In the genomic region with DNA sequence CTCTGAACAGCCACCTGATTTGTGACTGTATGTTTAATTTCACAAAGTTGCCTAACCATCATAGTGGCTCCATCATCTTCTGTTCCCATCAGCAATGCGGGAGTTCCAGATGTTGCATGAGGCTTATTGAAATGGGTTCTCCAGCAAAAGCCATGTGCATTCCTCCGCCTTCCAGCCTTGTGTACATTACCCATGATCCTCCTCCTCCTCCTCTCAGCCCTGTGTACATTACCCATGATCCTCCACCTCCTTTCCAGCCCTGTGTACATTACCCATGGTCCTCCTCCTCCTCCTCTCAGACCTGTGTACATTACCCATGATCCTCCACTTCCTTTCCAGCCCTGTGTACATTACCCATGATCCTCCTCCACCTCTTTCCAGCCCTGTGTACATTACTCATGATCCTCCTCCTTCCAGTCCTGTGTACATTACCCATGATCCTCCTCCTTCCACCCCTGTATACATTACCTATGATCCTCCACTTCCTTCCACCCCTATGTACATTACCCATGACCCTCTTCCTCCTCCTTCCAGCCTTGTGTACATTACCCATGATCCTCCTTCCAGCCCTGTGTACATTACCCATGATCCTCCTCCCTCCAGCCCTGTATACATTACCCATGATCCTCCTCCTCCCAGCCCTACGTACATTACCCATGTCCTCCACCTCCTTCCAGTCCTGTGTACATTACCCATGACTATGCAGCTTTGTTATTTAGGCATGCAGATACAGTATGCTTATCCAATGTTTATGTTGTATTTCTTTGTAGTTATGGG, we compare ENCODE assay signal across 30 mouse cellular contexts.
DNase-seq lines count a peak whose midpoint lies in the region; ATAC-seq lines count a peak whose summit lies in the region.
"Had no signal": no experiment of that assay in that cellular context is flagged by ENCODE, and none has a peak within 500 bp of the region (broad histone marks: within the 10 kb centered on the region; RNA-seq: fewer than 3 reads in every experiment).

No protein-coding gene starts in this region.

- peak; percentile 41; the same call in 1 of the 2 replicates for ATAC-seq in lung, embryonic 16.5 days (ENCODE audit: low read depth)
- ATAC-seq in megakaryocyte-erythroid progenitor cell, adult 5-6 weeks (replicated peaks; ENCODE audit: low FRiP score, low TSS enrichment, poor library complexity, severe bottlenecking) = no peak
- ATAC-seq: forebrain, embryonic 16.5 days; hindbrain, postnatal 0 days; intestine, embryonic 16.5 days had no signal

- H3K4me3 ChIP-seq in lung, embryonic 16.5 days (ENCODE audit: low read length) = no peak overlapping the region
- H3K4me3 ChIP-seq: embryonic facial prominence, embryonic 13.5 days; erythroblast, embryonic 14.5 days; hindbrain, embryonic 12.5 days; limb, embryonic 10.5 days; limb, embryonic 15.5 days; liver, embryonic 15.5 days; midbrain, embryonic 12.5 days; neural tube, embryonic 15.5 days had no signal

- no peak overlapping the region for H3K9ac ChIP-seq in lung, embryonic 16.5 days (ENCODE audit: low read length)
- H3K9ac ChIP-seq: embryonic facial prominence, embryonic 13.5 days; hindbrain, embryonic 12.5 days; limb, embryonic 15.5 days; liver, embryonic 15.5 days; lung, embryonic 14.5 days; midbrain, embryonic 12.5 days; neural tube, embryonic 15.5 days had no signal

- no peaks in the 10 kb centered on the region for H3K36me3 ChIP-seq in lung, embryonic 16.5 days (ENCODE audit: control insufficient read depth, insufficient read depth, low read length)
- H3K36me3 ChIP-seq: embryonic facial prominence, embryonic 13.5 days; hindbrain, embryonic 12.5 days; limb, embryonic 10.5 days; limb, embryonic 15.5 days; liver, embryonic 15.5 days; midbrain, embryonic 12.5 days; neural tube, embryonic 15.5 days had no signal

- H3K27ac ChIP-seq in lung, embryonic 16.5 days (ENCODE audit: low read length) = no peak overlapping the region
- H3K27ac ChIP-seq: embryonic facial prominence, embryonic 13.5 days; hindbrain, embryonic 12.5 days; hindbrain, postnatal 0 days; limb, embryonic 10.5 days; limb, embryonic 15.5 days; liver, embryonic 15.5 days; macrophage; midbrain, embryonic 12.5 days; neural tube, embryonic 15.5 days had no signal

- no peaks in the 10 kb centered on the region for H3K27me3 ChIP-seq in lung, embryonic 16.5 days (ENCODE audit: control insufficient read depth, insufficient read depth, low read depth, low read length)
- H3K27me3 ChIP-seq: embryonic facial prominence, embryonic 13.5 days; hindbrain, embryonic 12.5 days; limb, embryonic 15.5 days; liver, embryonic 15.5 days; midbrain, embryonic 12.5 days; neural tube, embryonic 15.5 days had no signal

- WGBS in lung, embryonic 16.5 days = 84% methylated on average over 3 of the region's 3 CpGs

- DNase-seq in heart, adult 11 months = peak; percentile 28
- no peak for DNase-seq in heart, adult 9 months (ENCODE audit: low spot score in 2 of 2)
- no peak for DNase-seq in lung, postnatal 36 days
- DNase-seq in naive thymus-derived CD4-positive, alpha-beta T cell, adult 2 months (ENCODE audit: low read depth) = peak; percentile 3
- DNase-seq in right cerebral cortex, postnatal 4 days = no peak
- DNase-seq: adrenal gland, postnatal 14 days; cerebellum, adult 11 months; cerebellum, adult 9-10 months; cerebellum, postnatal 36 days; heart, postnatal 36 days; kidney, postnatal 14 days; layer of hippocampus, adult 9-11 months; lung, embryonic 14.5 days; right cerebral cortex, postnatal 25 days; spleen, adult 18-20 months; thymus, postnatal 14 days had no signal

- H3K9me3 ChIP-seq in lung, embryonic 16.5 days (ENCODE audit: control insufficient read depth, low read length) = no peaks in the 10 kb centered on the region
- H3K9me3 ChIP-seq: embryonic facial prominence, embryonic 13.5 days; hindbrain, embryonic 12.5 days; limb, embryonic 10.5 days; limb, embryonic 15.5 days; liver, embryonic 15.5 days; midbrain, embryonic 12.5 days; neural tube, embryonic 15.5 days had no signal

- H3K4me1 ChIP-seq in lung, embryonic 16.5 days (replicated peaks; ENCODE audit: control insufficient read depth, insufficient read depth, low read length) = no peaks in the 10 kb centered on the region
- H3K4me1 ChIP-seq: embryonic facial prominence, embryonic 13.5 days; hindbrain, embryonic 12.5 days; limb, embryonic 10.5 days; limb, embryonic 15.5 days; liver, embryonic 15.5 days; midbrain, embryonic 12.5 days; neural tube, embryonic 15.5 days had no signal

- no peak overlapping the region for H3K4me2 ChIP-seq in lung, embryonic 16.5 days (ENCODE audit: low read depth, low read length)
- H3K4me2 ChIP-seq: embryonic facial prominence, embryonic 13.5 days; hindbrain, embryonic 12.5 days; limb, embryonic 15.5 days; liver, embryonic 15.5 days; lung, embryonic 14.5 days; midbrain, embryonic 12.5 days; neural tube, embryonic 15.5 days had no signal

Comparison
In these comparisons a context has a peak if more than half of its experiments do, and no peak if none do; other contexts are left out.
1. DNase-seq: peak in heart, adult 11 months (single experiment) and naive thymus-derived CD4-positive, alpha-beta T cell, adult 2 months (single experiment); none in heart, adult 9 months (0 of 2), lung, postnatal 36 days (single experiment) and right cerebral cortex, postnatal 4 days (single experiment).